10 mouse cellular contexts compared by ENCODE assay signal in genomic region chr5:125835890-125836289, GRCm38 (mm10).
"Had no signal": no experiment of that assay in that cellular context is flagged by ENCODE, and none has a peak within 500 bp of the region (broad histone marks: within the 10 kb centered on the region; RNA-seq: fewer than 3 reads in every experiment).

No protein-coding gene starts in this region.

- ATAC-seq: intestine, postnatal 0 days had no signal

- DNase-seq: kidney, adult 2 months; kidney, postnatal 25 days; layer of hippocampus, adult 9-11 months; liver, embryonic 13.5 days; lung, adult 2 months; lung, postnatal 14 days; lung, postnatal 4 days; midbrain, embryonic 14.5 days; thymus, postnatal 36 days had no signal
